Mouse (Mus musculus) liver, embryonic 16.5 days (tissue): ENCODE data around the gene Frmd4b. TPM values are rescaled to one million over a fixed set of nuclear protein-coding genes. Genes with fewer than 3 reads are reported as not detected.

ENCODE experiments used
- ATAC-seq: fragments of 200-750 bp; cut with Nextera tagmentation; 2 replicates; pipeline ENCODE4 v1.8.0; 2017; ENCODE audit warnings: low read depth, mild to moderate bottlenecking, moderate number of reproducible peaks, moderate library complexity
- H3K27ac ChIP-seq: fragments of 300-500 bp; sonication (generic); 2 replicates; pipeline ENCODE4 v1.5.1; 2014; ENCODE audit warnings: mild to moderate bottlenecking, low read length
- H3K27me3 ChIP-seq: fragments of 300-500 bp; sonication (generic); 2 replicates; pipeline ENCODE4 v1.6.1; 2014; ENCODE audit warnings: low read depth, low read length, mixed read lengths; ENCODE audit not compliant: control insufficient read depth, insufficient read depth
- H3K36me3 ChIP-seq: fragments of 300-500 bp; sonication (generic); 2 replicates; pipeline ENCODE4 v1.6.1; 2014; ENCODE audit warnings: mild to moderate bottlenecking; ENCODE audit not compliant: control insufficient read depth, insufficient read depth
- H3K4me1 ChIP-seq: fragments of 300-500 bp; sonication (generic); 2 replicates; pipeline ENCODE4 v1.6.1; 2014; ENCODE audit warnings: low read depth, low read length, mixed read lengths; ENCODE audit not compliant: control insufficient read depth
- H3K4me2 ChIP-seq: fragments of 300-500 bp; sonication (generic); 2 replicates; pipeline ENCODE4 v1.6.1; 2014; ENCODE audit warnings: low read depth, low read length, mixed read lengths
- H3K4me3 ChIP-seq: fragments of 300-500 bp; sonication (generic); 2 replicates; pipeline ENCODE4 v1.5.1; 2014; ENCODE audit warnings: low read depth, mild to moderate bottlenecking, low read length
- H3K9ac ChIP-seq: fragments of 300-500 bp; sonication (generic); 2 replicates; pipeline ENCODE4 v1.6.1; 2014; ENCODE audit warnings: low read depth, low read length
- H3K9me3 ChIP-seq: fragments of 300-500 bp; sonication (generic); replicated peaks from 2 replicates; pipeline ENCODE4 v1.6.1; 2016; ENCODE audit warnings: low read length; ENCODE audit not compliant: control insufficient read depth
- WGBS: fragments of 180-500 bp; shearing (Covaris S2); extraction: QIAGEN DNeasy Blood & Tissue Kit; methylation state at CpG from one replicate; pipeline ENCODE4 v1.1.7; 2014; ENCODE audit not compliant: insufficient replicate concordance; 5-methylcytosine and 5-hydroxymethylcytosine counted together
- polyA plus RNA-seq: library from polyadenylated mRNA; unstranded; fragments of >200 nt; fragmentation: Nextera tagmentation; extraction: Ambion mirVana; gene quantifications from 2 replicates; pipeline ENCODE4 v1.2.1, GENCODE M21; 2015

The Frmd4b gene
- polyA plus RNA-seq, 1 experiment from 2014 or later = 8.9 TPM

DNA sequence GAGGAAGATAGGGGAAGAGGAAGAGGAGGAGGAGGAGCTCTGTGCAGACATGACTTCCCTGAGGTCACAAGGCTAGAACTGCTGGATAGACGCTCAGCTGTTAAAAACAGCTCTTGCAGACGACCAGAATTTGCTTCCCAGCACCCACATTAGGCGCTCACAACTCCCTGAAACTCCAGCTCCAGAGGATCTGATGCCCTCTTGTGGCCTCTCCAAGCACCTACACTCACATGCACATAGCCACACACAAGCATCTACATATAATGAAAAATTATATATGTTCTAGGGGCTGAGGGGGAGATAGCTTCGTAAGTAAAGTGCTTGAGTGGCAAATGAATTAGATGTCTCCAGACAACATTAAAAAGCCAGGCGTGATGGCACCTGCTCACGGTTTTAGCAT lies 378.0 kb downstream of the Frmd4b start:
- Histone ChIP-seq H3K27ac (no peak overlapping the region), H3K9ac (no peak overlapping the region), H3K36me3 (no peaks in the 10 kb centered on the region), H3K27me3 (no peaks in the 10 kb centered on the region), H3K4me2 (no peak overlapping the region), H3K9me3 (no peaks in the 10 kb centered on the region; the same call in 1 of the 2 replicates), H3K4me1 (no peaks in the 10 kb centered on the region), H3K4me3 (no peak overlapping the region)
- 68% methylated on average over 6 of the region's 6 CpGs for WGBS
- no peak for ATAC-seq

Other genes starting within 250 kb of the Frmd4b start
- 0.39 and 0.40 TPM in 2 replicates for gene Mitf, start 189.5 kb upstream of the Frmd4b start, polyA plus RNA-seq